Mouse (Mus musculus) kidney, adult 18-20 months (tissue): ENCODE data around the gene Prpf38b.
"Not testable (repeated sequence)": the region's sequence is repeated elsewhere in the genome, so short reads cannot be mapped to it uniquely, and the experiment has no call there.

Experiments
- DNase-seq: peaks from one replicate; pipeline ENCODE4 v3.0.0; 2021

Prpf38b gene

DNA sequence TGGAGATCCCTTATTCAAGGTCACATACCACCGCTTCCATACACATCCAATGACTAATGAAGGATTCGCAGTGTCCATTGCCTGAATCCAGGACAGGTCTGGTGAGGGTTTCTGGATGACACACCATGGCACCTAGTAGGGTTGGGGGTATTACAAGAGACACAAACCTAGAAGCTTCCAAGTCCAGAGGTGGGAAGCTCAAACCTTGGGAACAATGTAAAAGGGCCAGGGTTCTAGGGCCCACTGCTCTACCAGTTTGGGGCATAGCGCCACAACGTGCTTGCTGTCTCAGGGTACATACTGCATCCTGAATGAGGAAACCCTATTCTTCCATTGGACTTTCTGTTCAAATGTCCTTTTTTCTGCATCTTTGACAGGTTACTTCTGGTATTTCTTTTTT is 12.9 kb downstream of the Prpf38b start:
- DNase-seq, result no peak

DNA sequence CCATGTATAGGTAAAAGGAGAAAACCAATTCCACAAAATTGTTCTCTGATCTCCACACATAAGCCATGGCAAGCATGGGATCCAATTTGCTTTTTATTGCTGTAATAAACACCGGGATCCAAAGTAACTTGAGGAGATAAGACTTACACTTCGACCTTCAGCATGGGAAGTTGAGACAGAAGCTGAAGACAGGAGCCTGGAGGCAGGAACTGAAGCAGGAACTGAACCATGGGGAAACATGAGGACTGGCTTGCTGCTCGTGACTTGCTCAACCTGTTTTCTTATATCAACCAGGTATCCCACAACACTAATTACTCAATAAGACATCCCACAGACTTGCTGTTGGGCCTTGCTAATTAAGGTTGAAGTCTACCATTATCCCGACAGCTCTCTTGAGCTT is 18.6 kb downstream of the Prpf38b start:
- DNase-seq, result no peak

DNA sequence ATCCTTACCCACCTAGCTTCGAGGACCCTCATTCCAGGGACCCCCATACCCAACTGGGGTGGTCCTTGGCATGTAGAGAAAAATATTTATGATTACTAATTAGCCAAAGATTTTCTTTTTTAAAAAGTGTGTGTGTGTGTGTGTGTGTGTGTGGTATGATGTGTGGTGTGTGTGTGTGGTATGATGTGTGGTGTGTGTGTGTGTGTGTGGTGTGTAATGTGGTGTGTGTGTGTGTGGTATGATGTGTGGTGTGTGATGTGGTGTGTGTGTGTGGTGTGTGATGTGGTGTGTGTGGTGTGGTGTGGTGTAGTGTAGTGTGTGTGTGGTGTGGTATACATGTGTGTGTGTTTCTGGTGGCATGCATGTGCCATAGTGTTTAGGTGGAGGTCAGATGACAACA is 19.4 kb downstream of the Prpf38b start:
- DNase-seq, result no peak

DNA sequence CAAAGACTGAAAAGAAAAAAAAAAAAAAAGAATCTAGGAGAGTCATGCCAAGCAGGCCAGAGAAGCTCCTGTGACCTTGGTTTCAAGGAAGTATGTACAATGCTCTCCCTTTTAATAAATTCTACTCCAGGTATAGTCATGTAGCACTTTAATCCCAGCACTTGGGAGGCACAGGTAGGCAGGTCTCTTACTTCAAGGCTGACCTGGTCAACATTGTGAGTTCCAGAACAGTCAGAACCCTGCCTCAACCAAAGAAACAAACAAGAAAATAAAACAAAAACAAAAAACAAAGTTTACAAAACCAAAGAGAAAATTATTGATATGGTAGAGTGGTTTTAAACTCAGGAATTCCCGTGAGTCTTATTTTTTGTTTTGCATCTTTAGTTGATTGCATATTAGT is 21.6 kb downstream of the Prpf38b start, which contains the start of gene Fndc7:
TSS of gene Fndc7 (minus strand) at position 101 of the 400 bp plus-strand sequence.
- DNase-seq, result no peak

DNA sequence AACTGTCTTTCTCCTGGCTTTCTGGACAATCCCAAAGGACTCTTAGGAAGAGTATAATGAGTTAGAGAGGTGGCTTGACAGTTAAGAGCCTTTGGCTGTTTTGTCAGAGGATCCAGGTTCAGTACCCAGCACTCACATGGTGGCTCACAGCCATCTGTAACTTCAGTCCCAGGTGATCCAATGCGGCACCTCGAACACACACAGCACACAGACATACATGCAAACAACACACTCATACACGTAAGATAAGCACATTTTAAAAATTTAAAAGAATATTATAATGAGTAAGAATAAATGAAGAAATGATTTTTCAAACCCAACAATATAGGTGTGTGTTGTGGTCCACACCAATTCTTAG is 23.9 kb downstream of the Prpf38b start:
- DNase-seq, result no peak

DNA sequence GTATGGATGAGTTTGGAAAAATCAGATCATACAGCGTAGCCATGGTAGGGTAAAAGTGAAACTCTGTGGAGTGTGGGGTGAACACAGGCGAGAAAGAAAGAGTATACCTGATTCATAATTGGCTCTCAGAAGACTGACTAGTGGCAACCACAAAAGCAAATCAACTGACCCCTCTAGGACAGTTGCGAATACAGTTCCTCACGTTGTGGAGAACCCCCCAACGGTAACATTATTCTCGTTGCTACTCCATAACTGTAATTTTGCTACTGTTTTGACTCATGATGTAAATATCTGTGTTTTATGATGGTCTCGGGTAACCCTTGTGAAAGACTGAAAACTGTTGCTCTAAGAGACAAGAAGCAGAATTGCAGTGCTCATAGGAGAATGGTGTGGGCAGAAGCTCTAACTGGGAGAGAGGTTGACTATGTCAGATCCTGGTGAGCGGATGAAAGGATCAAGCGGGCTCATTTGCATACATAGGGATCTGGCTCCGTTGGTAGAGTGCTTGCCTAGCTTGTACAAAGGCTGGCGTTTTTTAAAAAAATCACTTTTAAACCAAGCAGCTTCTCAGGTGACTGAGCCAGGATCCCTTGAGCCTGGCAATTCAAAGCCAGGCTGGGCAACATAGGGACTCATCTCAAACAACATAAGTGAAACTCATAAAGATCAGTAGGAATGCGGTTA is 24.5 kb downstream of the Prpf38b start:
- DNase-seq, result no peak

DNA sequence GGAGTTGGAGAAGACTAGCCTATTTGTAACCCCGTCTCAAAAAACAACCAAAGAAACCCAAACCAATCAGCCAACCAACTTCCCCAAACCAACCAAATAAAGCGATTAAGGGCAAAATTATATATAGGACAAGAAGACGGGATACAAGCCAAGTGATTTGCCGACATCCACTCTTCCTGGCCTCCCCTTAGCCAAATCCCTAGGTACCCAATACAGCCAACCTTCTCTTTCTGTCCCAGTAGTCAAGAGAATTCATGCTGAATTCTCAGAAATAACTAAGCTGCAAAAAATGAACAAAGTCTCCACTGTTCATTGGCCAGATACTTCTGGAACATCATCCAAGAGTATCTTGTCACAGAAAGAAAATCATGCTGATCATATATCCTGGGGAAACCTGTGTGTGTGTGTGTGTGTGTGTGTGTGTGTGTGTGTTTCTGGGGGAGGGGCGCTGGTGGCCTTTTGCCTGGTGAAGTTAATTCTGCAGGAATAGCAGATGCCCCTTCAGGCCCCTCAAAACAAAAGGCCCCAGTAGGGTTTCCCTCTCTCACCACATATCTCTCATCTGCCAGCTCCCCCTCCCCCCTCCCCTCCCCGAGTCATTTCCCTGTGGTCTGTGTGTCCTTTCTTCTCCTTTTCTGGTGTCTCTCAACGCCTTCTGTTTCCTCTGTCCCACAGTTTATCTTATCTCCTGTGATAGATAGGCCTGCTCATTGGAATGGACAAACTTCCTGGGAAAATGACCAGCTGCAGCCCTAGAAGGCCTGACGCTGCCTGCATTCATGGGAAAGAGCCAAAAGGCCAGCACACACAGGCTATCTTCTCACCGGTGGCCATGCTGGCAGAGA is 25.6 kb downstream of the Prpf38b start:
- DNase-seq, result no peak

DNA sequence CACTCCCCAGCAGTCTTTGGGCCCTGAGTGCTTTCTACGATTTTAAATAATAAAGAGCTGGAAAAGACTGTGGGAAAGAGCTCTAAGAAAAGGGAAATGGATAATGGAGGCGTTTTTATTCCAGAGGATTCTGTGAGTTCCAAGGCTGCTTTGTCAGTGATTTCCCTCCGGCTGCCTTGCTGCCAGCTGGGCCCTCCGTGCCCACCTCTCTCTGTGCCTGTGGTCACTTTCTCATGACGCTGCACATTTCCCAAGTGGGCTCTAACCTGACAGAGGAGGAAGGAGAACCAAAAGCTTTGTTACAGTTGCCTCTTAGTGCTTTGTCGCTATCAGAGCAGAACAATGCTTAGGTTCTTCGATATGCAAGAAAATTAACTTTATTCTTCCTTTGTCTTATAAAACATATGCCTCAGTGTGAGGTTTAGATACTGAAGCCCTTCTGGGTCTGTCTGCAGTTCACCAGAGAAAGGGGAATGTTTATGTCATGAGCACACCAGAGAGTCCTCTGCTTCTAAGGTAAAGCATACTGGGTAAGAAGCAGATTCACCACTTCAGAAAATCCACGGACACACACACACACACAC is 26.7 kb downstream of the Prpf38b start:
- DNase-seq, result no peak

DNA sequence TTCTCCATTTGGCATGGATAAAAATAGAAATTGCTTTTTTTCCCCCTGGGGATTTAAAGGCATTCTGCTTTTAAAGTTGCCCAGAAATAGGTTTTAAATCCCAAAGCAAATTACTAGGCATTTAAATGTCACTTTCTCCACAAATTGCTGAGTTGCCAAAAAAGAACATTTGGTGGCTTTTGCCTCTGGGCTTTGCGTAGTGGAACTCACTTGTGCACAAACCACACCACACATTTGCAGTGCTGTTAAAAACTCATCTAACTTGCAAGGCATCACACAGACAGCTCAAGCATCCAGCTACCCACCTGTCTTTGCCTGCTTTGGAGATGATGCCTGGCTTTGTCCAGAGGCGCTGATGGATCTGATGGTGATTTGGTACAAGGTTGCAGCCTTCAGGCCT is 28.5 kb downstream of the Prpf38b start:
- DNase-seq, result no peak

DNA sequence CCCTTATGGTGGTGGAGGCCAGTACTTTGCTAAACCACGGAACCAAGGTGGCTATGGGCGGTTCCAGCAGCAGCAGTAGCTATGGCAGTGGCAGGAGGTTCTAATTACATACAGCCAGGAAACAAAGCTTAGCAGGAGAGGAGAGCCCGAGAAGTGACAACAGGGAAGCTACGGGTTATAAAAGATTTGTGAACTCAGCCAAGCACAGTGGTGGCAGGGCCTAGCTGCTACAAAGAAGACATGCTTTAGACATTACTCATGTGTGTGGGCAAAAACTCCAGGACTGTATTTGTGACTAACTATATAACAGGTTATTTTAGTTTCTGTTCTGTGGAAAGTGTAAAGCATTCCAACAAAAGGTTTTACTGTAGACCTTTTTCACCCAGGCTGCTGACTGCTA is 29.7 kb downstream of the Prpf38b start:
- DNase-seq, result not testable (repeated sequence)

DNA sequence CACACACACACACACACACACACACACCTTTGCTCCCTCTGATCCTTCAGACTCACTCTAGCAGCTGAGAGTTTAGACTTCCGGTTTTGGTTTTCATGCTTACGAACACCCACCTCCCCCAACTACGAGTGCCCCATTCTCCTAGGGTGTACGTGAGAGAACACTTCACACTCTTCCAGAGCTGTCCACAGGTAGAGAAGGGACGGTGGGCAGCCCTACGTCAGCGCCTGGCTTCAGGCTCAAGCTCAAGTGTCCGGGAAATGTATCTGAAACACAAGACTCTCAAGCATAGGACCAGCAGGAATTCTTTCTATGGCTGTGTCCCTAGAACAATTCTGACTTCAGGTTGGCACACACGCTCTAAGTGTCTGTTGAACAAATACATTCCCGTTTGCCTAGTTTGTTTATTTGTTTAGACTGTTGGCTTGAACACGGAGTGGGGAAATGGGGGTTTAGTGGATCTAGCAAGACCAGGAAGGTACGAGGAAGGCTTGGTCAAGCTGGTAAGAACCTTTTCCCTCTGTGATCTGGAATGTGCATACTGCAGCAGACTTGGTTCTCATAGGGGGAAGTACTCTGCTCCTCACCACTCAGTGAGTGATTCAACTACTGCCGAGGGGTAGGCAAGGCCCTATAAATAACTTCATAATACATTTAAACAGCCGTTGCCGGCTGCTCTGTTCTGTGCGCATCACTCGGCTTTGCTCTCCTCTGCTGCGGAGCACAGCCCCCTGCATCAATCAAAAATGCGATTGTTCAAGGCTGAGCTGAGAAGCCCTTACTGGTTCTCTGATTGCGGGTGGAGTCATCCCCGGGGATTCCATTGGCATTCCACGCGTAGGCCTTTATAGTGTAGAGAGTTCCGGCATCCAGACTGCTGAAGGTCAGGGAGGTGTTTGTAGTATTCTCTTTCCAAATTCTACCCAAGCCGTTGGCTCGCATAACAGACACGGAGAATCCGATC is 30.7 kb downstream of the Prpf38b start:
- DNase-seq, result no peak

DNA sequence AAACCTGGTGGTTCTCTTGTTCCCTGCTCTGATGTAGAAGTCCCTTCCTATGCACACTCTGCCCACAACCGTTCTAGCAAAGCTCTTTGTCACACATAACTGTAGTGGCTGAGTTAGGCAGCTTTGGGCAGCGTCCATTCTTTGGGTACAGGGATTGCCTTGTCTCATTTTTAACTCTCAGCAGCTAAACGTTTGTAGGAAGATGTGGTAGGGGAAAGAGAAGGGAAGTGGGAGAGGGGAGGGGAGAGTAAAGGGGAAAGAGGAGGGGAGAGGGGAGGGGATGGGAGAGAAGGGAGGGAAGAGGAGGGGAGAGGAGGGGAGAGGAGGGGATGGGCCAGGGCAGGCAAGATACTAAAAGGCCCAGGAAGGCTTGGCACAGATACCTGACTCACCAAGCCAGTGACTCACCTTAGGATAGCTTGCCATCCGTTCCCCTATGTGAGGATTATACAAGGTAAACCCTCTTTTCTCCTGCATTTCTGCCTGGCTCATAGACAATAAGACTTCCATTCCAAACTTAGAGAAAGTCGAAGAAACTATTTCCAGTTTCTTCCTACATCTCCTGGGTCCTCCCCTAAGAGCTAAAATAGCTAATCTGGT is 31.6 kb downstream of the Prpf38b start:
- no peak for DNase-seq

DNA sequence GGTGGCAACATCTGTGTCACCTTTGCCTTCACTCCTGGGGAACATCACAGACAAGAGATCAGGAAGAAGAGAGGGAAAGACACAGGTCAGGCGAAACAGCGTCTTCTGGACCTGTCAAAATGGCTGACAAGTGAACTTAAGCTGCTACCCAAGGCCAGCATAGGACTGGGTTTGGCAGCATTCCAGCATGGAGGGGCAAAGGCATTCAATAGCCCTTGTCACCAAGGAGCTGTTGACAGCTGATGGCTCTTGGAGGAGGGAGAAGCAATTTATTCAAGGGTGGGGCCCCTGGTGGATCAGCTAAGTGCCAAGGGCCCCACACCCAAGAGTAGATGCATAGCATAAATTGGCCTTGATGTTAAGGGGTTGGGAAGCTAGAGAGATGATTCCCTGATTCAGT is 32.4 kb downstream of the Prpf38b start:
- no peak for DNase-seq

DNA sequence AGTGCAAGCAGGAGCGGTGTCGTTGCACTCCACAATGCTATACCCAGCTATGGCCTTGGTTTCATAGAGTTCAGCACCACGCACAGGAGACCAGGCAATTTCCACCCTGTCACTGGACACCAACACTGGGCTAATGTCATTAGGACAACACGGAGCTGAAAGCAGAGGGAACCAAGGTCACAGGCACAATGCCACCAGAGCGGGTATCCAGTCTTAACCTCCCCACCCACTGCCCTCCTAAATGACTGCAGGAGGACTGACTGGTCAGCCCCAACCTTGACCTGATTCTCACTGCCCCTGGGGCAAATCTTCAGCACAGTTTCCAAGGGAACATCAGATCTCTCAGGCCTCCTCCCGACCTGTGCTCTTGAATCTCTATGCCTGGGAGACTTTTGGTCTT is 40.9 kb downstream of the Prpf38b start:
- no peak for DNase-seq

DNA sequence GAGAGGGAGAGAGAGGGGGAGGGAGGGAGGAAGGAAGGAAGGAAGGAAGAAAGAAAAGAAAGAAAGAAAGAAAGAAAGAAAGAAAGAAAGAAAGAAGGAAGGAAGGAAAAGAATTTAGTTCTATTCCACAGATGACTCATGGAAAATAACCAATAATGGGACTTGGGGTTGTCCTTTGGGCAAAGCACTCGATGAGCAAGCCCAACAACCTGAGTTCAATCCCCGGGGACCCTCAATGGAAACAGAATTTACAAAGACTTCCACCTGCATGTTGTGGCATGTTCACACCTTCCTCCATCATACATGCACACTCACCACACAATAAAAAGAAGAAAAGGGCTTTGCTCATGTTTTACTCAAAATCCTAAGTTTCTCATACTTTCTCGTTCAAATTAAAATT is 44.1 kb downstream of the Prpf38b start:
- no peak for DNase-seq

DNA sequence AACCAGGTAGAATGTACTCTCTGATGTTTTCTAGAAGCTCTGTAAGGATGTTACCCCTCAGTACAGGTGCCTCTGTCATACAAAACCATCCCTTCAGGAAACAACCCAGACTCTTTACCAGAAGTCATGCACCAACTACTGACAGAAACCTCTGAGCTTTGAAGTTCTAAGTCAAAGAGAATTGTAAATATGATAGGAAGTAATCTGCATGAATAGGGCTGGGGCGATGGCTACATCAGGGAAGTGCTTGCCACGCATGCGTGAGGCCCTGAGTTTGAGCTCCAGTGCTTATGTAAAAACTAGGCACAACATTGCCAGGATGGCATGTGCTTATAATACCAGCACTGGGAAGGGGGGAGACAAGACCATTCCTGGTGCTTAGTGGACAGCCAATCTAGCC is 45.9 kb downstream of the Prpf38b start:
- no peak for DNase-seq

DNA sequence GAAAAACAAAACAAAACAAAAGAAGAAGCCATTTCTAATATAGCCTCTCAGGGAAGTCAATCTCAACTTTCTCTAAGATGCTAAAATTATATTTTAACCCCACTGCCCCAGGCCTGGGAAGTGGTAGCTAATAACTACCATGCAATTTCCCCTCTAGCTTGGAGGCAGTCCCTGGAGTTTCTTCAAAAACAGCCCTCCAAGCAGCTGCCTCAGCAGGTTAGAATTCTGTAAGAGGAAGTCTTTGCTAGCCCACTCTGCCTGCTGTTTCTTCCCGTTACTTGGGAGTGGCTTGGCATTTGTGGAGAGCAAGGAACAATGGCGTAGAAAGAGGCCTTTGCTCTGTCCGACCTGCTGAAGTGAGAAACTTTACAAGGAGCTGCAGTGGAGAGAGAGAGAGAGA is 46.4 kb downstream of the Prpf38b start:
- DNase-seq, result no peak

DNA sequence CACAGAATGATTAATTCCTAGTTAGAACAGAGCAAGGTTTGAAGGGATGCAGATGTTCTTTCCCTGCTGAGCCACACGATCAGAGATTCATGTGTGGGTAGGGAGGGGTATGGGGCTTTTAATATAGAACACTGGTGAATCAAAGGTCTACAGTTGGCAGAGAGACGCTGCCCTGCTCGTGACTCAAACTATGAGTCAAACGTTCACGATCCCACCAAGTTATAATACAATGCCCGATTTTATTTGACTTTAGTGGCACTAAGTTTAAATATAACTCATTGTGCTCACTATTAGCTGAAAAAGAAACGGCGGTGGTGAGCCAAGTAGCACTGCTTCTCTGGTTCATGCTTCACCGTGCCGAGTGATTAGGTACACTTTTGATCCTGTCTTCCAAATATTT is 48.4 kb downstream of the Prpf38b start:
- DNase-seq, result no peak

DNA sequence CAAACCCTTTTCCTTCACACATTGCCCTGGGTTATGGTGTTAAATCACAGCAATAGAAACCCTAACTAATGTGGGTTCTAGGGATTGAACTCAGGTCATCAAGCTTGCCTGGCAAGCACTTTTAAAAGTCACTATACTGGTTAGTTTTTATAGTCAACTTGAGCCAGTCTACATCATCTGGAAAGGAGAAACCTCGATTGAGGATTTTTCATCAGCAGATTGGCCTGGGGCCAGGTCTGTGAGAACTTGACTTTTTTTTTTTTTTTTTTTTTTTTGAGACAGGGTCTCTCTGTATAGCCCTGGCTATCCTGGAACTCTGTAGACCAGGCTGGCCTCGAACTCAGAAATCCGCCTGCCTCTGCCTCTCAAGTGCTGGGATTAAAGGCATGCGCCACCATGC is 49.2 kb downstream of the Prpf38b start:
- DNase-seq, result not testable (repeated sequence)

DNA sequence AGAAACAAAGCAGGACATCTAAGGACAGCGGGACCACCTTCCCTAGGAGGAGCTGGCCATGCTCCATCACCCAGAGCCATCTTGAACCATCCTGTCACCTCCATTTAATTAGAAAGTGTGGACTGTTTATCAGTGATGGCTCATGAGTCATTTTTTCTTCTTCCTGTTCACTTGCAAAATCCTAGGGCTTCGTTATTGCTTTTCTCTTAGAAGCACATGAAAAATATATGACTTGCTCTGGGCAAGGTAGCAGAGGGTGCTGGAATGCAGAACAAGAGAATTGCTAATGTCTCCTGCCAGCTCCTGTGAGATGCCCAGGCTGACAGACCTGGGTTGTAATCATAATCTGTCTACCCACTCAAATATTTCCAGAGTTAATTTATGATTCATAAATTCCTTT is 50.7 kb downstream of the Prpf38b start:
- DNase-seq, result no peak

DNA sequence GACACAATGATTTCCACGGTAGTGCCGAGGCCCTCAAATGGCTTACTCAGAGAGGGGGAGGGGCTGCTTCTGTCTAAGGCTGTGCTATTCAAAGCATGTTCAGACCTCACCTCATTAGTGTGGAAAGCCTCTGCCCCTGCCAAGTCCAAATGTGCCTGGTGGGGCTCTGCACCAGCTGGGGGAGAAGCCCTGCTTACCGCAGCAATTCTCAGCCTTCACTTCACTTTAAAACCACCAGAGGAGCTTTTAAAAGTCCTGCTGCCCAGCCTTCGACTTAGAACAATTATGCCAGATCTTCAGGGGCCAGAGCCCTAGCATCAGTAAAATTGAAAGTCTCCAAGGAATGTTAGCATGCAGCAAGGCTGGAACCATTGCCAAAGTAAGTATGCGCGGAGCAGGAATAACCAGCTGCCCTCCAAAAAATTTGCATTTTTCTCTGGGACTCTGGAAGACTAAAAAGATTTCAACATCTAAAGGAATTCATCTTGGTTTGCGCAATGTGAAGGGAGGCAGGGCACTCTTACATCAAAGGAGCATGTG is 53.2 kb downstream of the Prpf38b start:
- DNase-seq, result peak; percentile 29

DNA sequence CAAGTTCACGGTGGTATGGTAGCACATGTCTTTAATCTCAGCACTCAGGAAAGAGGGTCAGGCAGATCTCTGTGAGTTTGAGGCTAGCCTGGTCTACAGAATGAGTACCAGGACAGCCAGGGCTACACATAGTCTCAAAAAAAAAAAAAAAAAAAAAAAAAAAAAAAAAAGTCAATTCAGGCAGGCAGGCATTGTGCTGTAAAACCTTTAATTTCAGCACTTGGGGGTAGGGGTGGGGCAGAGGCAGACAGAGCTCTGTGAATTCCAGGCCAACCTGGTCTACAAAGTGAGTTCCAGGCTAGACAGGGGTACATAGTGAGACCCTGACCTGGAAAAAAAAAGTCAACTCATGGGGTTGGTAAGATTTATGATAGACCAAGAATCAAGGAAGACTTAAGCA is 53.8 kb downstream of the Prpf38b start:
- no peak for DNase-seq
